Mouse (Mus musculus) myocyte (in vitro differentiated cells): ENCODE data around the gene Ugt1a7c.

Source experiments
- CEBPB ChIP-seq: IDR thresholded peaks from 2 replicates; pipeline ENCODE4 v1.6.1; 2011; ENCODE audit warnings: mild to moderate bottlenecking, moderate library complexity; ENCODE audit not compliant: poor library complexity, insufficient read depth, severe bottlenecking
- E2F4 ChIP-seq: IDR thresholded peaks from one replicate; pipeline ENCODE4 v1.6.1; 2011; ENCODE audit warnings: mild to moderate bottlenecking, control low read depth, moderate library complexity; ENCODE audit not compliant: insufficient read depth

- TF ChIP-seq CEBPB, result no peak
- no peak for TF ChIP-seq E2F4
These were observed 151.5 kb downstream of the Ugt1a7c start for GRCm38 (mm10) chr1:88246386-88246785.
